Mouse (Mus musculus) induced T-regulatory cell, adult 2 months (primary cell): ENCODE measurements at regions not wholly inside any gene's neighbourhood (a gene's known extent, or its start where the extent isn't known, plus 50 kb on each side); places are given as distances from the start of the nearest gene placed in this dataset.
A peak's percentile ranks its signal among the peaks of the same experiment; 100 is the strongest.

Source experiments
- DNase-seq: peaks from one replicate; pipeline ENCODE4 v3.0.0-alpha.2; 2012; ENCODE audit warnings: low read depth

- no peak for DNase-seq
These were observed 74.0 kb downstream of the Rhcg start for GRCm38 (mm10) chr7:79543231-79544071.

GRCm38 (mm10) chr7:79542379-79543015, 75.0 kb downstream of the Rhcg start:
- DNase-seq = no peak

GRCm38 (mm10) chr7:79540246-79540645, 74.1 kb upstream of the Polg start:
- DNase-seq = no peak

- DNase-seq = no peak
These were observed 73.3 kb upstream of the Polg start for GRCm38 (mm10) chr7:79539426-79539825.

- peak; percentile 34 for DNase-seq
These were observed 70.0 kb upstream of the Polg start for GRCm38 (mm10) chr7:79536157-79536641.

- DNase-seq = no peak
These were observed 69.3 kb upstream of the Polg start for GRCm38 (mm10) chr7:79535251-79536111.

- DNase-seq = no peak
These were observed 68.7 kb upstream of the Polg start for GRCm38 (mm10) chr7:79534819-79535218.

- no peak for DNase-seq
These were observed 68.2 kb upstream of the Polg start for GRCm38 (mm10) chr7:79534381-79534780.

GRCm38 (mm10) chr7:79532626-79533140, 66.5 kb upstream of the Polg start:
- DNase-seq = no peak

- DNase-seq = no peak
These were observed 65.6 kb upstream of the Polg start for GRCm38 (mm10) chr7:79531551-79532356.

GRCm38 (mm10) chr7:79531142-79531541, 65.0 kb upstream of the Polg start:
- DNase-seq = no peak

- DNase-seq = no peak
These were observed 63.3 kb upstream of the Polg start for GRCm38 (mm10) chr7:79529480-79529879.

GRCm38 (mm10) chr7:79527984-79528383, 61.8 kb upstream of the Polg start:
- no peak for DNase-seq

- no peak for DNase-seq
These were observed 59.8 kb upstream of the Polg start for GRCm38 (mm10) chr7:79525690-79526630.

GRCm38 (mm10) chr7:79524921-79525320, 58.8 kb upstream of the Polg start:
- no peak for DNase-seq

GRCm38 (mm10) chr7:79523696-79524095, 57.5 kb upstream of the Polg start:
- DNase-seq = no peak

GRCm38 (mm10) chr7:79522046-79522445, 55.9 kb upstream of the Polg start:
- no peak for DNase-seq

GRCm38 (mm10) chr7:79521259-79521658, 55.1 kb upstream of the Polg start:
- no peak for DNase-seq

GRCm38 (mm10) chr7:79520222-79520710, 54.1 kb upstream of the Polg start:
- no peak for DNase-seq

- no peak for DNase-seq
These were observed 52.8 kb upstream of the Polg start for GRCm38 (mm10) chr7:79518928-79519327.
